Mouse (Mus musculus) erythroblast, embryonic 14.5 days (primary cell): ENCODE measurements around the gene Ccdc177. TPM values are rescaled to one million over a fixed set of nuclear protein-coding genes. Genes with fewer than 3 reads are reported as not detected.

ENCODE experiments used
- H3K27me3 ChIP-seq: 2 replicates; pipeline ENCODE4 v1.6.1; 2012; ENCODE audit warnings: inconsistent platforms; ENCODE audit not compliant: control insufficient read depth
- H3K36me3 ChIP-seq: 2 replicates; pipeline ENCODE4 v1.6.1; 2012; ENCODE audit warnings: mild to moderate bottlenecking, inconsistent platforms; ENCODE audit not compliant: control insufficient read depth
- H3K4me1 ChIP-seq: 2 replicates; pipeline ENCODE4 v1.6.1; 2012; ENCODE audit warnings: inconsistent platforms; ENCODE audit not compliant: control insufficient read depth
- H3K4me3 ChIP-seq: replicated peaks from 2 replicates; pipeline ENCODE3; 2012; ENCODE audit warnings: moderate library complexity, mild to moderate bottlenecking, inconsistent platforms
- H3K9me3 ChIP-seq: 2 replicates; pipeline ENCODE4 v1.6.1; 2012; ENCODE audit warnings: low read length, inconsistent platforms, mixed read lengths; ENCODE audit not compliant: control insufficient read depth
- GATA1 ChIP-seq: IDR thresholded peaks from 2 replicates; pipeline ENCODE4 v1.6.1; 2012; ENCODE audit warnings: low read length, inconsistent platforms, mixed read lengths
- TAL1 ChIP-seq: IDR thresholded peaks from 3 replicates; pipeline ENCODE4 v1.6.1; 2012; ENCODE audit warnings: low read length, inconsistent platforms, mixed read lengths
- polyA plus RNA-seq: library from polyadenylated mRNA; stranded (reverse); fragments of >175 nt; gene quantifications from 2 replicates; pipeline ENCODE4 v1.2.3, GENCODE M21; 2012

Gene Ccdc177
- polyA plus RNA-seq, 1 experiment, result not detected

DNA sequence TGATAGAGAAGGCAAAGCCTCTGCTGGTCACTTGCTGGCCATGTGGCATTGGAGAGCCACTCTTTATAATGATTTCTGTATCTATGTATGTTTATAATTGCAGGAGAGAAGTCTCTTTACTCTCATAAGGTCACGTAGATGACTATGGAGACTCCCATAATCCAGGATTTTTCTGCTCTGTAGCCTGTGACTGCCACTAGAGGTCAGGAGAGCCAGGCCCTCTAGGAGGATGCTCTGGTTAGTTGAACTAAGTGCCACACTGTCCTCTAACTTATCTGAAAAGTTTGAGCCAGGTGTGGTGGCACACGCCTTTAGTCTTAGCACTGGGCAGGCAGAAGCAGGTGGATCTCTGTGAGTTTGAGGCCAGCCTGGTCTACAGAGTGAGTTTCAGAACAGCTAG, 31.7 kb downstream of the Ccdc177 start:
- TF ChIP-seq GATA1 (no peak), TAL1 (no peak)
- peaks cover 15% of the 10 kb centered on the region for H3K27me3 ChIP-seq
- peaks cover 6% of the 10 kb centered on the region for H3K4me1 ChIP-seq
- no peaks in the 10 kb centered on the region for H3K36me3 ChIP-seq
- no peaks in the 10 kb centered on the region for H3K9me3 ChIP-seq
- no peak overlapping the region for H3K4me3 ChIP-seq

- Histone ChIP-seq H3K27me3 (peaks cover 15% of the 10 kb centered on the region), H3K4me3 (no peak overlapping the region), H3K36me3 (no peaks in the 10 kb centered on the region), H3K4me1 (peaks cover 12% of the 10 kb centered on the region), H3K9me3 (no peaks in the 10 kb centered on the region)
- TF ChIP-seq TAL1 (no peak), GATA1 (no peak)
These were observed 32.3 kb downstream of the Ccdc177 start for GRCm38 (mm10) chr12:80728207-80728606.

- TF ChIP-seq TAL1 (no peak), GATA1 (no peak)
- no peaks in the 10 kb centered on the region for H3K9me3 ChIP-seq
- H3K27me3 ChIP-seq, result peaks cover 20% of the 10 kb centered on the region
- peaks cover 15% of the 10 kb centered on the region for H3K4me1 ChIP-seq
- H3K36me3 ChIP-seq, result no peaks in the 10 kb centered on the region
- H3K4me3 ChIP-seq, result no peak overlapping the region
These were observed 35.5 kb downstream of the Ccdc177 start for GRCm38 (mm10) chr12:80724853-80725559.

GRCm38 (mm10) chr12:80721458-80721857, 39.0 kb downstream of the Ccdc177 start:
- Histone ChIP-seq H3K27me3 (peaks cover 15% of the 10 kb centered on the region), H3K4me1 (peaks cover 20% of the 10 kb centered on the region), H3K36me3 (no peaks in the 10 kb centered on the region), H3K9me3 (no peaks in the 10 kb centered on the region), H3K4me3 (no peak overlapping the region)
- TF ChIP-seq TAL1 (no peak), GATA1 (no peak)

DNA sequence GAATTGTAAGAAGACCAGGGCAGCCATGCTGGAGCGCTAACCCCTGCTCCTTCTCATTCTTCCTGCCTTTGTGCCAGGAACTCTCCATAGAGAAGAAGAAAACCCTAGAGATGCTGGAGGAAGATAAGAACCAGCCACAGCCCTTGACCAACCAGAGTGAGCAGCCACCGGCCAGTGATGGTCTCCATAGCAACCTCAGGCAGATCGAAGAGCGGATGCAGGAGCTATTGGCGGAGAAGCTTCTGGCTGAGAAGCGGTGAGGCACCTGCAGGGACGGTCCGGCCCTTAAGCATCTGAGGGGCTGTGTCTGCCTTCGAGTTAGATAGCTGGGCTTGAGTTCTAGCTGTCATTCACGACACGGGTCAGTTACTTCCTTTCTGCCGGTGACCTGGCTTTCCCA, 40.0 kb downstream of the Ccdc177 start:
- peaks cover 22% of the 10 kb centered on the region for H3K4me1 ChIP-seq
- H3K4me3 ChIP-seq, result no peak overlapping the region
- H3K9me3 ChIP-seq, result no peaks in the 10 kb centered on the region
- H3K27me3 ChIP-seq, result peaks cover 11% of the 10 kb centered on the region
- no peaks in the 10 kb centered on the region for H3K36me3 ChIP-seq
- TF ChIP-seq GATA1, result peak; percentile 61
- no peak for TF ChIP-seq TAL1

- H3K4me1 ChIP-seq, result peaks cover 19% of the 10 kb centered on the region
- no peaks in the 10 kb centered on the region for H3K9me3 ChIP-seq
- no peaks in the 10 kb centered on the region for H3K36me3 ChIP-seq
- no peak overlapping the region for H3K4me3 ChIP-seq
- H3K27me3 ChIP-seq, result peaks cover 8% of the 10 kb centered on the region
- TF ChIP-seq GATA1 (no peak), TAL1 (no peak)
These were observed 41.3 kb downstream of the Ccdc177 start for GRCm38 (mm10) chr12:80719141-80719540.

DNA sequence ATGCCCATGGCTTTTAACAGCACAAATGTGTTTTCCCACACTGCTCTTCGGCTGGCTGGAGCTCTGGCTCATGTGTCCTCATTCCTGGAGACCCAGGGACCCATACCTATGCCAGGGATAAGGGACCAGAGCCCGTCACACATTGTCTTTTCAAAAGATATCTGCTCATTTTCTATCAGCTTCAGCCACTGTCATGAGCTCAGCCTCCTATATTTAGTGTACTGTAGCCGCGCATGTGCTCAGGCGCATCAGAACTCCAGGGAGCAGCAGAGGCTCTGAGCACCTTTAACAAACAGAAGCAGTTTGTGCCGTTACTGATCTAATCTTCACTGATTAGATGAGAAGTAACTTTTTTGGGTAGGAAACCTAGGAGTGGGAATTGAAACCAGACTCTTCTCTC, 44.6 kb downstream of the Ccdc177 start:
- TF ChIP-seq GATA1 (no peak), TAL1 (no peak)
- Histone ChIP-seq H3K4me1 (peaks cover 8% of the 10 kb centered on the region), H3K27me3 (peaks cover 19% of the 10 kb centered on the region), H3K4me3 (no peak overlapping the region), H3K9me3 (no peaks in the 10 kb centered on the region), H3K36me3 (no peaks in the 10 kb centered on the region)

DNA sequence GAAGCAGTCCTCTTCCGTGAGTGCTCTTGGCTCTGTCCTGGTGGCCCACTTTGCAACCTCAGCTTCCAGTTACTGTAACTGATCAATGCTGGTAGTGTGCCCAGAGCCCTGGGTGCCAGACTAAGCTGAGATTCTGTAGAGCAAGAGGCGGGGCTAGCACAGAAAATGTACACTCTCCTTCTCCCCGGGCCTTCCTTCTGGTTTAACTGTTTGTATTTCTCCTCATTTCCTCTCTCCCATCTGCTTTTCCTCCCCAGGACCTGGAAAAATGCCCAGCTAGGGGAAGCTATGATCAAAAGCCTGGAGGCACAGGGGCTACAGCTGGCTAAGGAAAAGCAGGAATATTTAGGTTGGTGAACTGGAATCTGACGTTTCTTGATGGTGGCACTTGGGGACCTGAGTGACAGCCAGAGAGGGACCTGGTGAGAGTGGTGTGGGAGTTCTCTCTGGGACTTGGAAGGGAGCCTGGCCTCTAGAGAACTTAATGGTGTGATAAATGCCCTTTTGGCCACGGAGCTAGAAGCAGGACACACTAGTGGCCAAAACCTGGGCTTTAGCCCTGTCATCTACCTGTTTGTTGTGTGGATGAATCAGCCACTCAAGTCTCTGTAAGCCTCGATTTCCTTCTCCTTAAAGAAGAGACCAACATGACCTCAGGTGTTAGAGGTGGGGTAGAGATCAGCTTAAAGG, 53.4 kb downstream of the Ccdc177 start:
- TF ChIP-seq TAL1, result no peak
- no peak for TF ChIP-seq GATA1
- Histone ChIP-seq H3K27me3 (peaks cover 41% of the 10 kb centered on the region), H3K36me3 (no peaks in the 10 kb centered on the region), H3K4me1 (peaks cover 3% of the 10 kb centered on the region), H3K4me3 (no peak overlapping the region), H3K9me3 (no peaks in the 10 kb centered on the region)

DNA sequence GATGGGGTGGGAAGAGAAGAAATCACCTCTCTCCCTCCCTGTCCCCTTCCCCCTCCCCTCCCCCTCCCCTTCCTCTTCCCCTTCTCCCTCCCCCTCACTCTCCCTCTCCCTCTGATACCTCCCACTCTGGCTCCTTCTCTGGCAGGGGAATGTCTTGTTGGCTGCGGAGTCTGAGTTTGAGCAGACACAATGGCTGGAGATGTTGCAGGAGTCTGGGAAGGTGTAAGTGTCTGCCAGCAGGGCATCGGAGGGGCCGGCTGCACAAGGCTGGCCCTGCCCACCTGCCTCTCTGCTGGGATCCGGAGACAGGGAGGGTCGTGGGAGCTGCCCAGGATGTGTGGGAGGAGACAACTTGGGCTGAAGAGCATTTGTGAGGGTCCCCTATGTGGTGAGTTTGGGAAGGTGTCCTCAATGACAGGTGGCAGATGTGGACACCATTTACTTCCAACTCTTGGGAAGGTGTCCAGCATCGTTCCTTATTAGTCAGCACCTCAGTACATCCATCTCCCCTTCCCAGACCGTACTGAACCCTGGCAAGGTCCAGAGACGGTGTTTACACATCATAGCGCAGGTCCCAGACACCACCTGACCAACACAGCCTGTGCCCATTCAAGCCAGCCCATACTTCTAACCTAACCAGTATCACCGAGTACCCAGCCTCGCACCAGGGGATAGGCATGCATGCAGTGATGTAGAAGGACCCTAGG, 54.1 kb downstream of the Ccdc177 start:
- TF ChIP-seq TAL1 (no peak), GATA1 (no peak)
- peaks cover 38% of the 10 kb centered on the region for H3K27me3 ChIP-seq
- no peak overlapping the region for H3K4me3 ChIP-seq
- no peaks in the 10 kb centered on the region for H3K36me3 ChIP-seq
- H3K9me3 ChIP-seq, result no peaks in the 10 kb centered on the region
- peaks cover 9% of the 10 kb centered on the region for H3K4me1 ChIP-seq

Other genes starting within 250 kb of the Ccdc177 start
- gene Galnt16, start 242.4 kb downstream of the Ccdc177 start, polyA plus RNA-seq, result 0.01 TPM in 1 of 2 replicates, not detected in the other
- 0.22 and 0.48 TPM in 2 replicates for gene Slc39a9, start 116.8 kb downstream of the Ccdc177 start, polyA plus RNA-seq
- 1.2 and 1.4 TPM in 2 replicates for gene Erh, start 116.3 kb downstream of the Ccdc177 start, polyA plus RNA-seq
- gene Plekhd1, start 68.1 kb downstream of the Ccdc177 start, polyA plus RNA-seq, result 0.01 TPM in 1 of 2 replicates, not detected in the other
- 1.1 and 1.2 TPM in 2 replicates for gene Susd6, start 29.8 kb upstream of the Ccdc177 start, polyA plus RNA-seq
- gene Srsf5, start 184.8 kb upstream of the Ccdc177 start, polyA plus RNA-seq, result 13.0 and 19.7 TPM in 2 replicates
- gene Slc10a1, start 208.0 kb upstream of the Ccdc177 start, polyA plus RNA-seq, result not detected in 2 replicates